Mouse (Mus musculus): ENCODE measurements around the gene Ddx4.

GRCm38 (mm10) chr13:112701256-112701655, 49.0 kb upstream of the Ddx4 start:
- TF ChIP-seq CTCF (conservative IDR thresholded peaks at IDR 0.05; ENCODE audit: insufficient read depth, insufficient read length, low read depth, low read length) (no peak), POLR2A (IDR thresholded peaks at IDR 0.05; ENCODE audit: low read depth, low read length) (no peak)
